Mouse (Mus musculus) megakaryocyte, embryonic 14.5 days (primary cell): ENCODE data around the gene Syt16. TPM values are rescaled to one million over a fixed set of nuclear protein-coding genes. Genes with fewer than 3 reads are reported as not detected.

ENCODE experiments used
- H3K27me3 ChIP-seq: replicated peaks from 2 replicates; pipeline ENCODE3; 2012; ENCODE audit warnings: inconsistent platforms
- H3K36me3 ChIP-seq: replicated peaks from 2 replicates; pipeline ENCODE3; 2012; ENCODE audit warnings: low read length, inconsistent platforms, mixed read lengths
- H3K4me1 ChIP-seq: 2 replicates; pipeline ENCODE4 v1.6.1; 2012; ENCODE audit warnings: inconsistent platforms
- H3K4me3 ChIP-seq: replicated peaks from 2 replicates; pipeline ENCODE3; 2012; ENCODE audit warnings: moderate library complexity, mild to moderate bottlenecking, inconsistent platforms
- H3K9me3 ChIP-seq: 2 replicates; pipeline ENCODE4 v1.6.1; 2012; ENCODE audit warnings: inconsistent platforms
- FLI1 ChIP-seq: IDR thresholded peaks from 2 replicates; pipeline ENCODE4 v1.6.1; 2012; ENCODE audit warnings: low read length, inconsistent platforms, mixed read lengths
- GATA1 ChIP-seq: IDR thresholded peaks from 3 replicates; pipeline ENCODE4 v1.6.1; 2012; ENCODE audit warnings: mixed read lengths, low read length, inconsistent platforms, borderline replicate concordance
- polyA plus RNA-seq: library from polyadenylated mRNA; stranded (reverse); fragments of >175 nt; gene quantifications from 2 replicates; pipeline ENCODE4 v1.2.3, GENCODE M21; 2012; ENCODE audit warnings: low replicate concordance; ENCODE audit not compliant: insufficient read depth

Gene Syt16
- polyA plus RNA-seq, 1 experiment, result 0.10 TPM

DNA sequence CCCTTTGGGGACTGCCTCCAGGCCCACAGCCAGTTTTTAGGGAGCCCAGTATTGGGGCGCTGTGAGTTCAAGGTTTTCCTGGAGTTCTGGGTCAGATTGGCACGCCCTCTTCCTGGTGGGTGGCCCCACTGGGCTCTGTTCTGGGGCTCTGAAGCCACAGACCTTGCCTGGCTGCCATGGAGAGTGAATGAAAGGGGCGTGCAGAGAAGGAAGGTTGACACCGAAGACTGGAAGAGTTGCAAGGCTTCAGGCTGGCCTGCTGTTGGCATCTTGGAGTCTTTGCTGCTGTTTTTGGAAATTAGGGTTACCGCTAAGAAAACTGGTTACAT is 631 bp downstream of the Syt16 start:
- H3K4me3 ChIP-seq, result peak overlapping the region; percentile 89
- peaks cover 61% of the 10 kb centered on the region for H3K27me3 ChIP-seq
- TF ChIP-seq GATA1, result no peak
- no peak for TF ChIP-seq FLI1

DNA sequence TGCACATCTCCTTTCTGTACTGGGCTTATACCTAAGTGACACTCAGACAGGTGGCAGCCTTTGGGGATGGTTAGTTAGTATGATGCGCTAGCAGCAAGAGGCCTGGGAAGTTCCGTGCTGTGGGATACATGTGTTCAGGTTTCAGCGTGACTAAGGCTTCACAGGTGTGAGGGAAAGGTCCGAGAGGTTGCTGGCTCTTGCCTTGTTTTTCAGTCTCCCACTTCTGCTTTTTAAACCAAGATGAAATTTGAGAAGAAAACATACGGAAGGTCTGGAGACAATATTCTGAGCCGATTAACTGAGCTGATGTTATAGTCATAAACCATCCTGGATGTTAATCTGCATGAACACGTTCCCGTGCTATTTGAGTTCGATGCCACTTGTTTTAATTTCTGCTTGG is 5.0 kb downstream of the Syt16 start:
- Histone ChIP-seq H3K4me1 (peaks cover 9% of the 10 kb centered on the region), H3K36me3 (no peaks in the 10 kb centered on the region), H3K4me3 (no peak overlapping the region), H3K9me3 (peaks cover 4% of the 10 kb centered on the region), H3K27me3 (peaks cover 38% of the 10 kb centered on the region)
- no peak for TF ChIP-seq FLI1
- no peak for TF ChIP-seq GATA1

More for the DNA sequence above, 631 bp downstream of the Syt16 start:
- no peaks in the 10 kb centered on the region for H3K36me3 ChIP-seq
- peaks cover 12% of the 10 kb centered on the region for H3K4me1 ChIP-seq
- peaks cover 13% of the 10 kb centered on the region for H3K9me3 ChIP-seq

DNA sequence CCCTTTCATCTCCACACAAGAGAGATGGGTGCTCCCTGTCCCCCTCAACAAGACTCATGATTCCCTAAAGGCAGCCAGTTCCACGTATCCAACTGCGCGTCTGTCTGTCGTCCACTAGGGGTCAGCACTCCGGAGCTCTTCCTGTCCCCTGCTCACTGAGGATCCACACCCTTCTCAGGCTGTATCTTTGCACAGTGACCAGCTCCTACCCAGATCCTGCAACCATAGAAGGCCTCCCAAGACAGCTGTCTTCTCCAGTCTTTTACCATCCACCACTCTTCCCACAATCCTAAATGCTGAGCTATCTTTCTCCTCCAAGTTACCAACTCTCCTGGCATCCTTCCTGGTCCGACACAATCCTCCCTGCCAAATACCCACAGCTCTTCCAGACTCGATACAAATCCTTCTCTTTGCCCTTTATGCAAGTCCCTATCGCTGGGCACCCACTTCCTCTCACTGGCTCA is 12.0 kb downstream of the Syt16 start:
- Histone ChIP-seq H3K4me1 (peaks cover 17% of the 10 kb centered on the region), H3K4me3 (no peak overlapping the region), H3K27me3 (peaks cover 21% of the 10 kb centered on the region), H3K36me3 (no peaks in the 10 kb centered on the region), H3K9me3 (peaks cover 4% of the 10 kb centered on the region)
- no peak for TF ChIP-seq FLI1
- TF ChIP-seq GATA1, result no peak

DNA sequence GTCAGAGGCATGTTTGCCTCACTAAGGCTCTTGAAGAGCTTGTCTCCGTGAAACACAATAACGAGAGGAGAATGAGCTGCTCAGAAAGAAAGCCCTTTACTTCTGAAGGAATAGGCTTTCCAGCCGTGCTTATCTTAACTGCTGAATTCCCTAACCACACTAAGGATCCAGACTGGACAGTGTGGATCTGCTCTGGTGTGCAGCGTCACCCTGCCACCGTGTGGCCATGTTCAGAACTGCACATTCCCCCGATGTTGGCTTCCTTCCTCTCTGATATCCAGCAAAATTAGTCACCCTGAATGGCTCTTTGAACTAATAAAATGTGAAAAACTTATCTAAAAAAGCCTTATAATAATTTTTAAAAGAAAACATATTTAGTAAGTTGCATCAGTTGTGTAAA is 16.3 kb downstream of the Syt16 start:
- Histone ChIP-seq H3K4me1 (peaks cover 21% of the 10 kb centered on the region), H3K4me3 (no peak overlapping the region), H3K9me3 (no peaks in the 10 kb centered on the region), H3K27me3 (peaks cover 21% of the 10 kb centered on the region), H3K36me3 (no peaks in the 10 kb centered on the region)
- TF ChIP-seq FLI1 (no peak), GATA1 (no peak)

DNA sequence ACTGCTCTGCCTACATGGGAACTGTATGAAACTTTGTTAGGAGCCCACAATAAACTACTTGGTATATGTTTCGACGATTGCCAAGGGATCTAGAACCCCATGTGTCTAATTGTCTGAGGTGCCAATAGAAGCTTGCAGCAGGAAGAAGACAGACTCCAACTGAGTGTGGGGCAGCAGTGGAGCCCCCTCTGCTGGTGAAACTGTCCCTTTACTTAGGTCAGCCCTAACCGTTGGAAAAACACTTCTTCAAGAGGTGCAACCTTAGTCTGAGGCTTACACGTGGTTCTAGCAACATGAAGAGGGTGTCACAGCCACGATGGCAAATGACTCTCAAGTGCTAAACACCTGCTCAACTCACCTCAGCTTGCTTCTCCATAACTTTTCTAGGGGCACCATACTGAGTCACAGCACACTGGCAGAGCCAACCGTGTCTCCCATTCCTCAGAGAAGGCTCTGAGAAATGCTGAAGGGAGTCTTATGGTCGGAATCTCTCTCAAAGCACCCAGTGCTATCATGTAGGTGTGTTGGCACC is 17.3 kb downstream of the Syt16 start:
- H3K9me3 ChIP-seq, result no peaks in the 10 kb centered on the region
- peaks cover 12% of the 10 kb centered on the region for H3K4me1 ChIP-seq
- H3K36me3 ChIP-seq, result no peaks in the 10 kb centered on the region
- no peak overlapping the region for H3K4me3 ChIP-seq
- peaks cover 19% of the 10 kb centered on the region for H3K27me3 ChIP-seq
- no peak for TF ChIP-seq GATA1
- TF ChIP-seq FLI1, result no peak

- H3K9me3 ChIP-seq, result no peaks in the 10 kb centered on the region
- H3K36me3 ChIP-seq, result no peaks in the 10 kb centered on the region
- TF ChIP-seq FLI1, result no peak
- TF ChIP-seq GATA1, result no peak
- H3K27me3 ChIP-seq, result peaks cover 16% of the 10 kb centered on the region
- H3K4me1 ChIP-seq, result peaks cover 12% of the 10 kb centered on the region
- H3K4me3 ChIP-seq, result no peak overlapping the region
Measured at GRCm38 (mm10) chr12:74015491-74015890, 18.0 kb downstream of the Syt16 start.

GRCm38 (mm10) chr12:74023260-74023659 is 25.8 kb downstream of the Syt16 start:
- no peak overlapping the region for H3K4me3 ChIP-seq
- H3K4me1 ChIP-seq, result no peaks in the 10 kb centered on the region
- no peaks in the 10 kb centered on the region for H3K9me3 ChIP-seq
- no peaks in the 10 kb centered on the region for H3K36me3 ChIP-seq
- H3K27me3 ChIP-seq, result no peaks in the 10 kb centered on the region
- TF ChIP-seq FLI1 (no peak), GATA1 (no peak)

- TF ChIP-seq GATA1 (no peak), FLI1 (no peak)
- H3K4me1 ChIP-seq, result no peaks in the 10 kb centered on the region
- no peaks in the 10 kb centered on the region for H3K27me3 ChIP-seq
- no peaks in the 10 kb centered on the region for H3K9me3 ChIP-seq
- no peak overlapping the region for H3K4me3 ChIP-seq
- H3K36me3 ChIP-seq, result no peaks in the 10 kb centered on the region
Measured at GRCm38 (mm10) chr12:74024912-74025311, 27.5 kb downstream of the Syt16 start.

DNA sequence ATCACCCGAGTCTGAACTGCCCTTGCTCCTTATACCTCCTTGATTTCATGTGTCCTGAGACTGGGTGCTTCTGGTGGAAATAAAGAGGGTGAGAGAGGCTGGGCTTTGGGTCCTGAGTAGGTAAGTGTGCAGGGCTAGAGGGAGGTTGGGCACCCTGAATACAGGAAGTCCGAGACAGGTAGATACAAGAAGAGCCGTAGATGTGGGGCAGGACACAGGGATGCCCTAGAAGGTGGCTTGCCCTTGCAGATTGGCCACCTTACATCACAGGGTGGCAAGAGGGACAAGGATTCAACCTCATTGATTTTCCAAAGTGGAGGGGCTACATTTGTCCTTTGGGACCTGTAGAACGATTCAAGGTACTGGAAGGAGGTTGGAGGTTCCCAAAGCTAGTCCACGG is 45.8 kb downstream of the Syt16 start:
- no peak overlapping the region for H3K4me3 ChIP-seq
- no peaks in the 10 kb centered on the region for H3K36me3 ChIP-seq
- H3K9me3 ChIP-seq, result peaks cover 6% of the 10 kb centered on the region; the same call in 1 of the 2 replicates
- no peak for TF ChIP-seq FLI1
- no peak for TF ChIP-seq GATA1
- no peaks in the 10 kb centered on the region for H3K27me3 ChIP-seq
- no peaks in the 10 kb centered on the region for H3K4me1 ChIP-seq

DNA sequence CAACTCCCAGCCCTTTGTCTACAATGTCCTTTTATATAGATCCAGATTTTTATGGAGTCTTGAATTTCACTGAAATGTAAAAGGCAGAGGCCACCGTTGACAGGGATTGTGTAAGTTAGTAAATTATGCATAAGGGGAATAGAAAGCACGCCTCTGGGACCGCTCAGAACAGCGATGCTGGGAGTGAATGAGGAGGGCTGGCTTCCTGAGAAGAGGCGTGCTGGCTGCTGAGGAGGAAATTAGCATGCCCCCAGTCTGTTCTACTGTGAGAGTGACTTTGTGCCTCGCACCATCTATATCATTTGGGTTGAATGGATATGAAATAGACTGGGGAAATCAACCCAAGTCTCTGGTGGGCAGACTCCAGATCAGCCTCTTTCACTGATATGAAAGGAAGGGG is 46.3 kb downstream of the Syt16 start:
- no peaks in the 10 kb centered on the region for H3K36me3 ChIP-seq
- no peak for TF ChIP-seq GATA1
- TF ChIP-seq FLI1, result no peak
- no peaks in the 10 kb centered on the region for H3K27me3 ChIP-seq
- no peaks in the 10 kb centered on the region for H3K4me1 ChIP-seq
- H3K4me3 ChIP-seq, result no peak overlapping the region
- H3K9me3 ChIP-seq, result peaks cover 6% of the 10 kb centered on the region; the same call in 1 of the 2 replicates

DNA sequence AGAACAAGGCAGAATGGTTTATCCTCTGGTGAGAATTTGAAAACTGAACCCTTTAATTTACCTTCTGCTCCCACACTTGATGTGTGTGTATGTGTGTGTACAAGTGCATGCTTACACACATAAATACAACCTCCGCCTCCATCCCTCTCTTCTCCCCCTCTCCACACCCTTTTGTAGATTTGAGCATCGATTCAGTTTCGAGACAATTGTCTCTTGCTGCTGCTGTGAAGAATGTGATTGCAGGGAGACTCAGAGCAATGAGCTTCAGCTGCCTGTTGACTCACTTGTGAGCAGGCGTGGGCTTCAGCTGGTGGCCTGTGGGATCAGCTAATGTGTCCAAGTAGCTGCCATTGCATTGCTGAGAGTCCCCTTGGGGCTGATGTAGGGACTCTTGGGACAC is 46.8 kb downstream of the Syt16 start:
- Histone ChIP-seq H3K4me3 (no peak overlapping the region), H3K9me3 (peaks cover 6% of the 10 kb centered on the region; the same call in 1 of the 2 replicates), H3K36me3 (no peaks in the 10 kb centered on the region), H3K27me3 (no peaks in the 10 kb centered on the region), H3K4me1 (no peaks in the 10 kb centered on the region)
- TF ChIP-seq FLI1 (no peak), GATA1 (no peak)
